Mouse (Mus musculus): ENCODE measurements at regions not wholly inside any gene's neighbourhood (a gene's known extent, or its start where the extent isn't known, plus 50 kb on each side); places are given as distances from the start of the nearest gene placed in this dataset.
A peak's percentile ranks its signal among the peaks of the same experiment; 100 is the strongest.

DNA sequence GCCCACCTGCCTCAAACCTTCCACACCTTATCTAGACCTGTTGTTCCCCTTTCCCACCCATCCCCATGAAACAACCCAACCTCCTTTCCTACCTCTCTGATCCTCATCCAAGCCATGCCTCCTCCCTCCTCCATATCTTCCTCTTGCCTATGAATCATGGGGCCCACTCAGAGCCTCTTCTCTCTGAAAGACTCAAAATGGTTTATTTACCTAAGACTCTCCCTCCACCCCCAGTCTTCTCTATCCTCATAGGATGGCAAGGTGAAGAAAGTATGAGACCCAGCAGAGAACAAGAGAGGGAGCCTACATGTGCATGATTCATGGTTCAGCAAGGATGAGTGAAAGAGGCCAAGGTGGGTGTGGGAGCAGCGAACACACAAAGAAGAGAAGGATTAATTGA lies 118.5 kb upstream of the Gm26657 start:
- no peak overlapping the region for H3K9ac ChIP-seq (replicated peaks; ENCODE audit: low read length)
- no peak overlapping the region for H3K4me2 ChIP-seq (ENCODE audit: low read depth, low read length)
- no peak for TF ChIP-seq CTCF (IDR thresholded peaks at IDR 0.05; ENCODE audit: low read depth)
- DNase-seq (ENCODE audit: low spot score) (no peak), ATAC-seq (no peak)
- no peaks in the 10 kb centered on the region for H3K36me3 ChIP-seq (ENCODE audit: insufficient read depth, low read length)
- 86% methylated on average over 1 of the region's 1 CpGs for WGBS
- H3K27ac ChIP-seq = no peak overlapping the region
- H3K9me3 ChIP-seq (ENCODE audit: low read length) = no peaks in the 10 kb centered on the region
- H3K4me3 ChIP-seq (ENCODE audit: low read length) = no peak overlapping the region
- H3K27me3 ChIP-seq (ENCODE audit: insufficient read depth, low read length) = no peaks in the 10 kb centered on the region
- H3K4me1 ChIP-seq (ENCODE audit: insufficient read depth, low read length) = no peaks in the 10 kb centered on the region

- no peak overlapping the region for H3K27ac ChIP-seq
- DNase-seq (ENCODE audit: low spot score) (no peak), ATAC-seq (no peak)
- H3K9ac ChIP-seq (replicated peaks; ENCODE audit: low read length) = no peak overlapping the region
- H3K9me3 ChIP-seq (ENCODE audit: low read length) = no peaks in the 10 kb centered on the region
- H3K27me3 ChIP-seq (ENCODE audit: insufficient read depth, low read length) = no peaks in the 10 kb centered on the region
- no peak overlapping the region for H3K4me3 ChIP-seq (ENCODE audit: low read length)
- no peaks in the 10 kb centered on the region for H3K36me3 ChIP-seq (ENCODE audit: insufficient read depth, low read length)
- 93% methylated on average over 7 of the region's 7 CpGs for WGBS
- no peak for TF ChIP-seq CTCF (IDR thresholded peaks at IDR 0.05; ENCODE audit: low read depth)
- no peak overlapping the region for H3K4me2 ChIP-seq (ENCODE audit: low read depth, low read length)
- H3K4me1 ChIP-seq (ENCODE audit: insufficient read depth, low read length) = no peaks in the 10 kb centered on the region
Measured at GRCm38 (mm10) chr4:56620628-56621027, 119.2 kb upstream of the Gm26657 start.

DNA sequence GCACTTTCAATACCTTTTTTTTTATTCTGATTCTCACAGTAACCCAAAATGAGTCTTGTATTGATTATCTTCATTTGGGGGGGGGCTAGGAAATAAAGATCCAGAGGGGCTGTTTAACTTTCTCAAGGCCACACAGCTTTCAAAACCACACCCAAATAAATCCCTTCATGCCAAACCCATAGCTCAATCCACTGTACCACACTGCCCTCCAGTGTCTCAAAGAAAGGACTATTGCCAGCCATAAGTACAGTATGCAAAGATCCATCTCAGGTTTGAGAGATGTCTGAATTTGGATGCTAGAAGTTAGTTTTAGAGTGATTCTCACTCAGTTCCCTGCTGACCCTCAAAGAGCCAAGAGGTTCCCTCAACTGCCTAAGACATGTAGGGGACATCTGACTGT lies 120.1 kb upstream of the Gm26657 start:
- Histone ChIP-seq H3K36me3 (ENCODE audit: insufficient read depth, low read length) (no peaks in the 10 kb centered on the region), H3K27me3 (ENCODE audit: insufficient read depth, low read length) (no peaks in the 10 kb centered on the region), H3K9me3 (ENCODE audit: low read length) (no peaks in the 10 kb centered on the region), H3K4me1 (ENCODE audit: insufficient read depth, low read length) (no peaks in the 10 kb centered on the region), H3K4me3 (ENCODE audit: low read length) (no peak overlapping the region), H3K9ac (replicated peaks; ENCODE audit: low read length) (no peak overlapping the region), H3K4me2 (ENCODE audit: low read depth, low read length) (no peak overlapping the region), H3K27ac (no peak overlapping the region)
- ATAC-seq = no peak
- no peak for DNase-seq (ENCODE audit: low spot score)
- no peak for TF ChIP-seq CTCF (IDR thresholded peaks at IDR 0.05; ENCODE audit: low read depth)

- no peak for DNase-seq (ENCODE audit: low spot score)
- Histone ChIP-seq H3K9me3 (ENCODE audit: low read length) (no peaks in the 10 kb centered on the region), H3K4me2 (ENCODE audit: low read depth, low read length) (no peak overlapping the region), H3K36me3 (ENCODE audit: insufficient read depth, low read length) (no peaks in the 10 kb centered on the region), H3K27ac (no peak overlapping the region), H3K27me3 (ENCODE audit: insufficient read depth, low read length) (no peaks in the 10 kb centered on the region), H3K4me3 (ENCODE audit: low read length) (no peak overlapping the region), H3K4me1 (ENCODE audit: insufficient read depth, low read length) (no peaks in the 10 kb centered on the region), H3K9ac (replicated peaks; ENCODE audit: low read length) (no peak overlapping the region)
- no peak for ATAC-seq
- TF ChIP-seq CTCF (IDR thresholded peaks at IDR 0.05; ENCODE audit: low read depth) = no peak
- 90% methylated on average over 3 of the region's 3 CpGs for WGBS
Measured at GRCm38 (mm10) chr4:56619054-56619453, 120.8 kb upstream of the Gm26657 start.

GRCm38 (mm10) chr4:56618433-56618832 lies 121.4 kb upstream of the Gm26657 start:
- no peaks in the 10 kb centered on the region for H3K27me3 ChIP-seq (ENCODE audit: insufficient read depth, low read length)
- no peak for DNase-seq (ENCODE audit: low spot score)
- ATAC-seq = no peak
- H3K4me3 ChIP-seq (ENCODE audit: low read length) = no peak overlapping the region
- no peak overlapping the region for H3K4me2 ChIP-seq (ENCODE audit: low read depth, low read length)
- no peaks in the 10 kb centered on the region for H3K36me3 ChIP-seq (ENCODE audit: insufficient read depth, low read length)
- no peak overlapping the region for H3K9ac ChIP-seq (replicated peaks; ENCODE audit: low read length)
- no peaks in the 10 kb centered on the region for H3K9me3 ChIP-seq (ENCODE audit: low read length)
- 93% methylated on average over 5 of the region's 5 CpGs for WGBS
- H3K4me1 ChIP-seq (ENCODE audit: insufficient read depth, low read length) = no peaks in the 10 kb centered on the region
- H3K27ac ChIP-seq = no peak overlapping the region
- no peak for TF ChIP-seq CTCF (IDR thresholded peaks at IDR 0.05; ENCODE audit: low read depth)

DNA sequence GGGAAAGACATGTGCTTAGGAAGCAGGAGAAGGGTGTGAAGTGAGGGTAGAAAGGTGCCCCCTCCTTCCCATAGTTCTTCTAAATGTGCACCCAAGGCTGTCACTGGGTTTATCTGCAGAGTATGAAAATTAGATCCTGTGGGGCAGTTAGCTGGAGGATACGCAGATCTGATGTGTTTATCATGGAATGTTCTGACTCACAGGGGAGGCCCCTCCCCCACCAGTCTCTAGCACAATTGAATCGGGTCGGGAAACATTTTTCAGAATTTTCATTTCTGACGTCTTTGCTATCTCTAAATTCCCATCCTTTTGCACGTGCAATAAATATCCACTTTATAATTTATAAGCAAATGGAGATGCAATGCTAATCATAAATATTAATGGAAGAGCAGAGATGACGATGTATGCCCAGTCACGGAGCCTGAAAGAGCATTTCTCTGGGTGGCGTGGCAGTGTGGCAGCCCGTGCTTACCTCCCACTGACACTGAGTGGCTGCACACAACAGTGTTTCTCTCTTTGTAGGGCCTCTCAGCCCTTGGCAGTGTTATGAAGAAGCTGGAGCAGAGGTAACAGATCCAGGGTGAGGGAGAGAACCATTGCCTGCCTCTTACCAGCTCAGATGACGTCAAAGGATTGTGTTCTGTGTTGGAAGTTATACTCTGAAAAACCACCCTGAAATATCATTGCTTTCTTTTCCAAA lies 122.1 kb upstream of the Gm26657 start:
- Histone ChIP-seq H3K4me3 (ENCODE audit: low read length) (no peak overlapping the region), H3K9me3 (ENCODE audit: low read length) (no peaks in the 10 kb centered on the region), H3K9ac (replicated peaks; ENCODE audit: low read length) (no peak overlapping the region), H3K4me2 (ENCODE audit: low read depth, low read length) (no peak overlapping the region), H3K27ac (no peak overlapping the region), H3K27me3 (ENCODE audit: insufficient read depth, low read length) (no peaks in the 10 kb centered on the region), H3K36me3 (ENCODE audit: insufficient read depth, low read length) (no peaks in the 10 kb centered on the region), H3K4me1 (ENCODE audit: insufficient read depth, low read length) (no peaks in the 10 kb centered on the region)
- 66% methylated on average over 10 of the region's 10 CpGs for WGBS
- TF ChIP-seq CTCF (IDR thresholded peaks at IDR 0.05; ENCODE audit: low read depth) = no peak
- no peak for DNase-seq (ENCODE audit: low spot score)
- no peak for ATAC-seq

GRCm38 (mm10) chr4:56612325-56612724 lies 127.5 kb upstream of the Gm26657 start:
- no peak overlapping the region for H3K4me2 ChIP-seq (ENCODE audit: low read depth, low read length)
- H3K4me3 ChIP-seq (ENCODE audit: low read length) = no peak overlapping the region
- WGBS = 41% methylated on average over 4 of the region's 4 CpGs
- H3K9me3 ChIP-seq (ENCODE audit: low read length) = no peaks in the 10 kb centered on the region
- DNase-seq (ENCODE audit: low spot score) (peak; percentile 46), ATAC-seq (no peak)
- no peak overlapping the region for H3K27ac ChIP-seq
- no peaks in the 10 kb centered on the region for H3K4me1 ChIP-seq (ENCODE audit: insufficient read depth, low read length)
- no peak overlapping the region for H3K9ac ChIP-seq (replicated peaks; ENCODE audit: low read length)
- no peaks in the 10 kb centered on the region for H3K27me3 ChIP-seq (ENCODE audit: insufficient read depth, low read length)
- H3K36me3 ChIP-seq (ENCODE audit: insufficient read depth, low read length) = no peaks in the 10 kb centered on the region
- TF ChIP-seq CTCF (IDR thresholded peaks at IDR 0.05; ENCODE audit: low read depth) = no peak

Measured in hindbrain, postnatal 0 days (tissue).